Mouse (Mus musculus): Measurements from ENCODE around the gene Trmt10c. TPM values are rescaled to one million over a fixed set of nuclear protein-coding genes. Genes with fewer than 3 reads are reported as not detected.
"Not testable (repeated sequence)": the region's sequence is repeated elsewhere in the genome, so short reads cannot be mapped to it uniquely, and the experiment has no call there.

The Trmt10c gene
- polyA plus RNA-seq, 1 experiment from 2014 or later = 23.9 TPM

DNA sequence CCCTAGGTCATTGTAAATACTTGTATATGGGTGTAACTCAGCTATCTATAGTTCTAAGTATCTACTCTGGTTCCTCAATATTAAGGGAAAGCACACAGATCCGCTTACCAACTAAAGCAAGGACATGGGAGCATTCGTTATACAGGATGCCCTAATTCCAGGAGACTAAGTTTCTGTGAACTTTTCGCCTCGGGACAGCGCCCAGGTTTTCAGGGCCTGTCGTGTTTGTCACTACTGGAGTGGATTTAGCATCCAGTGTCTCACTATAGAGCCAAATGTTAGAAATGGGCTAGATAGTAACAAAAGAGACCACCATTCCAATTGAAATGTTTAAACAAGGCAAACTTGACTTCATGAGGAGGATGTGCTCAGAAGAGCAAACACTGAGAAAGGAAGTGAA, 35.5 kb upstream of the Trmt10c start:
- not testable (repeated sequence) for H3K9ac ChIP-seq (ENCODE audit: low read length); H3K4me3 ChIP-seq (ENCODE audit: low read length); H3K4me2 ChIP-seq (ENCODE audit: low read depth, low read length); ATAC-seq (ENCODE audit: low read depth); H3K9me3 ChIP-seq (ENCODE audit: control insufficient read depth, low read length); H3K27ac ChIP-seq (ENCODE audit: low read length); H3K36me3 ChIP-seq (ENCODE audit: control insufficient read depth, insufficient read depth, low read length); H3K4me1 ChIP-seq (replicated peaks; ENCODE audit: control insufficient read depth, insufficient read depth, low read length); H3K27me3 ChIP-seq (ENCODE audit: control insufficient read depth, insufficient read depth, low read depth, low read length)
- 84% methylated on average over 6 of the region's 6 CpGs for WGBS

DNA sequence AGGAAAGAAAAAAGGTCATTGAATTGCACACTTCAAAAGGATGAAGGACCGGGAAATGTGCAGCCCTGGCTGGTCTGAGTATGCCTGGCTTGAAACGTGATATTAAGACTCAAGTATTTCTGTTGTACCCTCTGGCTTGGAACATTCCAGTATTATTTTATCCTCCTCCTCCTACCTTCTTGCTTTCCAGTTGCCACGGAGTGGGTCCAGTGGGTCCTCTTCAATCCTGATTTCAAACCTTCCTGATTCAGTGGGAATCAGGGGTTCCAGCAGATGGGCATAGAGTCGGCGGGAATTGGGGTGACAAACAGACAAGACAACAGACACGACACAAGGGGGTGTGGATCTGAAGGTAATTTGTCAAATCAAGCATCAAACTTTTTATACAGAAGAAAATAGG, 34.9 kb upstream of the Trmt10c start:
- H3K4me2 ChIP-seq (ENCODE audit: low read depth, low read length) = no peak overlapping the region
- WGBS = 80% methylated on average over 6 of the region's 6 CpGs
- no peak overlapping the region for H3K9ac ChIP-seq (ENCODE audit: low read length)
- peaks cover 6% of the 10 kb centered on the region for H3K4me1 ChIP-seq (replicated peaks; ENCODE audit: control insufficient read depth, insufficient read depth, low read length)
- H3K4me3 ChIP-seq (ENCODE audit: low read length) = no peak overlapping the region
- no peak overlapping the region for H3K27ac ChIP-seq (ENCODE audit: low read length)
- H3K36me3 ChIP-seq (ENCODE audit: control insufficient read depth, insufficient read depth, low read length) = no peaks in the 10 kb centered on the region
- H3K9me3 ChIP-seq (ENCODE audit: control insufficient read depth, low read length) = no peaks in the 10 kb centered on the region
- ATAC-seq (ENCODE audit: low read depth) = no peak
- no peaks in the 10 kb centered on the region; the same call in 1 of the 2 replicates for H3K27me3 ChIP-seq (ENCODE audit: control insufficient read depth, insufficient read depth, low read depth, low read length)

DNA sequence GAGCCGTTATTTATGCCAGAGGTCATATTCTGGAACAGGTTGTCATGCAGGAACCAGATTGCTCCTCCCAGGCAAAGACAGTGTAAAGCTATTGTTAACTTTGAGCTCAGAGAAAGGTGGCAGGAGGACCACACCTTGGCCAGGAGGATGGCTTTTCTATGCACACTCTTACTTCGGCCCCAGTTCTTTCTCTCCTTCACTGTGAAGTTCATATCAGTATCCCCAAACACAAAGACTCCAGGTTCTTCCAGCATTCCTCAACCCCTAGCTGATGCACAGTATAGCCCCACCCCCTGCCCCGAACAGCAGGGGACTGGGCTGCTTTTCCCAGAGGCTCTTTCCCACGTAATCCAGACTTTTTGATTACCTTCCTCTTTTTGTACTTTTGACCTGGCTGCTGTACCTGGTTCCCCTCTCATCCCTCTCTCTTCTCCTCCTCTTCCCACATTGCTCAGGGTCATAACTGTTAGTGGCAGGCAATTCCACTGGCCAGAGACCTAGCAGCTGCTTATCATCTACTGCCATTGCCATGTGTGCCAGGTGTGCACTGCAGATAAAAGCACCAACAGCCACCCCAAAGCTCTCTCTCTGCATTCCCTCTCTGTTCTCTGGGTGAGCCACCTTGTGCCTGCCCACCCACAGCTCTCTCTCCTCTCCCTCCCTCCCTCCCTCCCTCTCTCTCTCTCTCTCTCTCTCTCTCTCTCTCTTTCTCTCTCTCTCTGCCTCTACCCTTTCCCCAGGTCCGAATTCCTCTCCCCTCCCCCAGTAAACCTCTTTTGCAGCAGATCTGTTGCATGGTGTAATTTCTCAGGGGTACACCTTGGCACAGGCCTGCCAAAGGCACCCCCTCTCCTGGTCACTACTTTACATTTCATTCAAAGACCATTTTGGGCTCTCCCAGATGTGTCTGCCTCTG, 34.0 kb upstream of the Trmt10c start:
- WGBS = 35% methylated on average over 5 of the region's 5 CpGs
- Histone ChIP-seq H3K27me3 (ENCODE audit: control insufficient read depth, insufficient read depth, low read depth, low read length) (no peaks in the 10 kb centered on the region; the same call in 1 of the 2 replicates), H3K27ac (ENCODE audit: low read length) (no peak overlapping the region), H3K4me2 (ENCODE audit: low read depth, low read length) (no peak overlapping the region), H3K9ac (ENCODE audit: low read length) (no peak overlapping the region), H3K4me1 (replicated peaks; ENCODE audit: control insufficient read depth, insufficient read depth, low read length) (peaks cover 3% of the 10 kb centered on the region), H3K36me3 (ENCODE audit: control insufficient read depth, insufficient read depth, low read length) (no peaks in the 10 kb centered on the region), H3K9me3 (ENCODE audit: control insufficient read depth, low read length) (no peaks in the 10 kb centered on the region), H3K4me3 (ENCODE audit: low read length) (no peak overlapping the region)
- no peak for ATAC-seq (ENCODE audit: low read depth)

DNA sequence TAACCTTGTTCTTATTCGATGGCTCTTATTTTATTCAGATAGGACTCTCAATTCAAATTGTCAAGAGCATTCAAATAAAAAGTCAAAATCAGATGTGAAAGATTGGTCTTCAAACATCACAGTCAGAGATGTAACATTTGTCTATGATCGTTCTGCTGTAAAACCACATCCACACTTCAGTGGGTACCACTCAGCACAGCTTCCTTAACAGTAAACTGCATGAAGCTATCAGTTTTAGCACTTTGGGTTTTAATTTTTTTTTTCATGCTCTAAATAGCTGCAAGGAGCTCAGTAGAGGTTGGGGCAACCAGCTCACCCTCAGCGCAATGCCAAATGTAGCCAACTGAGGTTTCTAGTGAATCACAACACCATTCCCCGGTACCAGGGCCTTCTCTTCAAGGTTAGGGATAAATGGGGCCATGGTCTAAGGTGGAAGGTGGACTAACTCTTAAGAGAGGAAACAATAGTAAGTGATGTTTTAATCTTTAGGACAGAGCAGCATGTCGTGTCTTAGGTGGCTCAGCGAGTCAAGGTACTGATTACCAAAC, 31.0 kb upstream of the Trmt10c start:
- 86% methylated on average over 6 of the region's 6 CpGs for WGBS
- no peak for ATAC-seq (ENCODE audit: low read depth)

DNA sequence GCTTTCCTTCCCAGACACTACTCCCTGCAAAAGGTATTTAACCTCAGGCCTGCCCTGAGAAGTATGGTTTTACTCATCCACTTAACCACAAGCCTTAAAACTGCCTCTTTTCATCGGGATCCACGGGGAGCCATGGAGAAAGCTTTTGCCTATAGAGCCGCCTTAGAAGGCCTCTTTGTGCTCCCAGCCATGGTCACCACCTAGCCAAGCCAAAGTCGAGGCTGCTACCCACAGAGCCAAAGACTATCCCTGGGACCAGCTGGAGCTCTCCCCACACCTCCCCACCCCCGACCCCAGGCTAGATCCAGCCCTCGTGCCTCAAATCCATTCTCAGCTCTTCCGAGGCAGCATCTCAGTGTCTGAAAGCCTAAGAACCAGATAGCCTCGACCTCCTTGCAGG, 28.5 kb upstream of the Trmt10c start:
- 51% methylated on average over 8 of the region's 8 CpGs for WGBS
- Histone ChIP-seq H3K27me3 (ENCODE audit: control insufficient read depth, insufficient read depth, low read depth, low read length) (no peaks in the 10 kb centered on the region; the same call in 1 of the 2 replicates), H3K4me1 (replicated peaks; ENCODE audit: control insufficient read depth, insufficient read depth, low read length) (no peaks in the 10 kb centered on the region), H3K36me3 (ENCODE audit: control insufficient read depth, insufficient read depth, low read length) (no peaks in the 10 kb centered on the region), H3K9ac (ENCODE audit: low read length) (no peak overlapping the region), H3K27ac (ENCODE audit: low read length) (no peak overlapping the region), H3K4me3 (ENCODE audit: low read length) (no peak overlapping the region), H3K9me3 (ENCODE audit: control insufficient read depth, low read length) (no peaks in the 10 kb centered on the region), H3K4me2 (ENCODE audit: low read depth, low read length) (no peak overlapping the region)
- ATAC-seq (ENCODE audit: low read depth) = no peak

More for the DNA sequence above, 31.0 kb upstream of the Trmt10c start:
- no peaks in the 10 kb centered on the region for H3K36me3 ChIP-seq (ENCODE audit: control insufficient read depth, insufficient read depth, low read length)
- no peak overlapping the region for H3K4me3 ChIP-seq (ENCODE audit: low read length)
- no peak overlapping the region for H3K27ac ChIP-seq (ENCODE audit: low read length)
- no peaks in the 10 kb centered on the region for H3K9me3 ChIP-seq (ENCODE audit: control insufficient read depth, low read length)
- no peak overlapping the region for H3K4me2 ChIP-seq (ENCODE audit: low read depth, low read length)
- no peaks in the 10 kb centered on the region for H3K4me1 ChIP-seq (replicated peaks; ENCODE audit: control insufficient read depth, insufficient read depth, low read length)
- H3K27me3 ChIP-seq (ENCODE audit: control insufficient read depth, insufficient read depth, low read depth, low read length) = no peaks in the 10 kb centered on the region; the same call in 1 of the 2 replicates
- H3K9ac ChIP-seq (ENCODE audit: low read length) = no peak overlapping the region

DNA sequence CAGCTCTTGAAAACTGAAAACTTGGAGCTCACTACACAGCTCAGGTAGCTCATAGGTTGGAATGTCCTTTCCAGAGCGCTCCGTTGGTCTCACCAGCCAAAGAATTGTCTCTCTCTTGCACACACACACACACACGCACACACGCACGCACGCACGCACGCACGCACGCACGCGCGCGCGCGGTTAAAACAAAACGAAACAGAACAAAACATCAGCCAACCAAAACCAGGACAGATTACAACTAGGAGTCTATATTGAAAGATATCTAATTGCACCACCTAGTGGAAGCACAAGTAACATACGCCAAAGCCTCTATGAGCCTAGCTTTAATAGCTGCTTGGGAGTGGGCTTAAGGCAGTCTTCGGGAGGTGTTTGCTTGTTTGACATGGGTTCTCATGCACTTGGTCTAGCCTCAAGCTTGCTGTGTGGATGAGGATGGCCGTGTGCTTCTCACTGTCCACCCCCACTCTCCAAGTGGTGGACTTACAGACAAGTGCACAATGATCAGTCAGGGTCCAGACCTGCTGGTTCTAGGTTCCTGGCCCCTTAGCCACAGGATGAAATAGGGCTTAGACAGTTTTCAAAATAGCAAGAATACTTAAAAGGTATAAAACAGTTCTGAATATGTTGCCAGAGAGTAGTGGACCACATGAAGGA, 26.8 kb upstream of the Trmt10c start:
- ATAC-seq (ENCODE audit: low read depth) = peak; percentile 93
- H3K4me1 ChIP-seq (replicated peaks; ENCODE audit: control insufficient read depth, insufficient read depth, low read length) = no peaks in the 10 kb centered on the region
- H3K27me3 ChIP-seq (ENCODE audit: control insufficient read depth, insufficient read depth, low read depth, low read length) = no peaks in the 10 kb centered on the region
- WGBS = 3% methylated on average over 20 of the region's 20 CpGs
- peak overlapping the region; percentile 72 for H3K9ac ChIP-seq (ENCODE audit: low read length)
- no peaks in the 10 kb centered on the region for H3K36me3 ChIP-seq (ENCODE audit: control insufficient read depth, insufficient read depth, low read length)
- peak overlapping the region; percentile 60 for H3K4me3 ChIP-seq (ENCODE audit: low read length)
- H3K27ac ChIP-seq (ENCODE audit: low read length) = peak overlapping the region; percentile 52; the same call in 1 of the 2 replicates
- H3K4me2 ChIP-seq (ENCODE audit: low read depth, low read length) = peak overlapping the region; percentile 69
- H3K9me3 ChIP-seq (ENCODE audit: control insufficient read depth, low read length) = no peaks in the 10 kb centered on the region

DNA sequence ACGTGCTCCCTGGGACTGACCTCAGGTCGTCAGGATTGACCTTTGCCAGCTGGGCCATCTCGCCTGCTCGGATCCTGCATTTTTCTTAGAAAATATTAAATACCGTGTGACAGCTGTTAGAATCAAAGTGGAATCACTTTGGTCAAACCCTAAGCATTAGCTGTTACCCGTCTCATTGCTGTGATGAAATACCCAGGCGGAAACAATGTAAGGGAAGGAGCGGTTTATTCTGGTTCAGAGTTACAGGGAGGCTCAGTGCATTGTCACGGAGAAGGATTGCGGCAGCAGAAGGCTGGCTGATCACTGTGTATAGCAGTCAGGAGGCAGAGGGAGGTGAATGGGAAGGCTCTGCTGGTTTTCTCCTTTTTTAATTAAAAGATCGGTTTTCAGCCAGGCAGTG, 25.4 kb upstream of the Trmt10c start:
- Histone ChIP-seq H3K27me3 (ENCODE audit: control insufficient read depth, insufficient read depth, low read depth, low read length) (no peaks in the 10 kb centered on the region), H3K36me3 (ENCODE audit: control insufficient read depth, insufficient read depth, low read length) (no peaks in the 10 kb centered on the region), H3K9ac (ENCODE audit: low read length) (no peak overlapping the region), H3K27ac (ENCODE audit: low read length) (no peak overlapping the region), H3K4me3 (ENCODE audit: low read length) (no peak overlapping the region), H3K4me1 (replicated peaks; ENCODE audit: control insufficient read depth, insufficient read depth, low read length) (no peaks in the 10 kb centered on the region), H3K9me3 (ENCODE audit: control insufficient read depth, low read length) (no peaks in the 10 kb centered on the region), H3K4me2 (ENCODE audit: low read depth, low read length) (no peak overlapping the region)
- 54% methylated on average over 11 of the region's 11 CpGs for WGBS
- no peak for ATAC-seq (ENCODE audit: low read depth)

DNA sequence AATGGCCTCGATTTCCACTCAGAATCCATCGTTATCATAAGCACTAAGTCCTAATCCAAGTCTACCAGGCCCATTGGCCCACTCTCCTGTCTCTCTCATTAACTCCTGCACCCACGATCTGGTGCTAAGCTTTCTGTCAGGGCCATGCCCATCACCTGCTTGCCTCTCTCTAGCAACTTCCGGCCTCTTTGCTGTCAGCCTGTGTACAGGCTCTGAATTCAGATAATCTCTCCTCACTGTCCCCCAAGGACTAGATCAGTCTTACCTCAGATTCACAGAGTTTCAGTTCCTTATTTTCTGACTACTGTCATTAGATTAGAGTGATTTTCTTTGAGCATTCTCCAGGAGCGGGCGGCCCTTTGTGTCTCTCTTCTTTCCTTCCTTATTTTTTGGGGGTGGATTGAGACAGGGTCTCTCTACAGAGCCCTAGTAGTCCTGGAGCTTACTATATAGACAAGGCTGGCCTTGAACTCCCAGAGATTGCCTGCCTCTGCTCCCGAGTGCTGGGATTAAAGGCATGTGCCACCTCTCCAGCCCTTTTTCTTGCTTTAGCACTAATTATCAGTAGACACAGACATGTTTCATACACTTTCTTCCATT, 24.5 kb upstream of the Trmt10c start:
- WGBS = 63% methylated on average over 7 of the region's 7 CpGs
- Histone ChIP-seq H3K27me3 (ENCODE audit: control insufficient read depth, insufficient read depth, low read depth, low read length) (no peaks in the 10 kb centered on the region), H3K9ac (ENCODE audit: low read length) (no peak overlapping the region), H3K4me3 (ENCODE audit: low read length) (no peak overlapping the region), H3K4me1 (replicated peaks; ENCODE audit: control insufficient read depth, insufficient read depth, low read length) (no peaks in the 10 kb centered on the region), H3K4me2 (ENCODE audit: low read depth, low read length) (no peak overlapping the region), H3K36me3 (ENCODE audit: control insufficient read depth, insufficient read depth, low read length) (no peaks in the 10 kb centered on the region), H3K9me3 (ENCODE audit: control insufficient read depth, low read length) (no peaks in the 10 kb centered on the region), H3K27ac (ENCODE audit: low read length) (no peak overlapping the region)
- ATAC-seq (ENCODE audit: low read depth) = no peak

DNA sequence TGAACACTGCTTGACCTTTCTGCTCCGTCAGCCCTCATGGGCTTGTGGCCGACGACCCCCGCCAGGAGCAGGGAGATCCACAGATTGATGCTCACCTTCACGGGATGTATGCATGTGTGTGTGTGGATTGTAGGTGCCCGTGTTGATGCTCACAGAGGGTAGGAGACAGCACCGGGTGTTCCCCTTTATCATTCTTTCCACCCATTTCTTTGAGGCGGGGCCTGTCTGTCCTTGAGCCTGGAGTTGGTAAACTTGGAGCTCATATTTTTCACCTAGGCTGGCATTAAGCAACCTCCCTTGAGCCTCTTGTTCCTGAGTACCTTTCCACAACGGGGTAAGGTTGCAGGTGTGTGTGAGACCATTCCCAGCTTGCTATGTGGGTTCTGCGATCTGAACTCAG, 20.5 kb upstream of the Trmt10c start:
- no peak for ATAC-seq (ENCODE audit: low read depth)
- 85% methylated on average over 10 of the region's 10 CpGs for WGBS

More for the DNA sequence above, 20.5 kb upstream of the Trmt10c start:
- no peak overlapping the region for H3K9ac ChIP-seq (ENCODE audit: low read length)
- no peak overlapping the region for H3K4me3 ChIP-seq (ENCODE audit: low read length)
- no peaks in the 10 kb centered on the region for H3K36me3 ChIP-seq (ENCODE audit: control insufficient read depth, insufficient read depth, low read length)
- H3K27ac ChIP-seq (ENCODE audit: low read length) = no peak overlapping the region
- H3K4me2 ChIP-seq (ENCODE audit: low read depth, low read length) = no peak overlapping the region
- H3K4me1 ChIP-seq (replicated peaks; ENCODE audit: control insufficient read depth, insufficient read depth, low read length) = no peaks in the 10 kb centered on the region
- H3K27me3 ChIP-seq (ENCODE audit: control insufficient read depth, insufficient read depth, low read depth, low read length) = no peaks in the 10 kb centered on the region
- no peaks in the 10 kb centered on the region for H3K9me3 ChIP-seq (ENCODE audit: control insufficient read depth, low read length)
